Mouse (Mus musculus) midbrain, embryonic 16.5 days (tissue): Measurements from ENCODE around the gene Hlx. TPM values are rescaled to one million over a fixed set of nuclear protein-coding genes. Genes with fewer than 3 reads are reported as not detected.

Source experiments
- ATAC-seq: fragments of 200-750 bp; cut with Nextera tagmentation; 2 replicates; pipeline ENCODE4 v1.8.0; 2017; ENCODE audit warnings: moderate TSS enrichment
- H3K27ac ChIP-seq: fragments of 300-500 bp; sonication (generic); 2 replicates; pipeline ENCODE4 v1.5.1; 2014; ENCODE audit warnings: mild to moderate bottlenecking, low read length, mixed read lengths
- H3K27me3 ChIP-seq: fragments of 300-500 bp; sonication (generic); 2 replicates; pipeline ENCODE4 v1.6.1; 2014; ENCODE audit warnings: low read depth, low read length, mixed read lengths; ENCODE audit not compliant: control insufficient read depth, insufficient read depth
- H3K36me3 ChIP-seq: fragments of 300-500 bp; sonication (generic); 2 replicates; pipeline ENCODE4 v1.6.1; 2014; ENCODE audit warnings: mild to moderate bottlenecking, low read length, moderate library complexity, mixed read lengths; ENCODE audit not compliant: control insufficient read depth, insufficient read depth
- H3K4me1 ChIP-seq: fragments of 300-500 bp; sonication (generic); 2 replicates; pipeline ENCODE4 v1.6.1; 2014; ENCODE audit warnings: mild to moderate bottlenecking, low read length, mixed read lengths; ENCODE audit not compliant: control insufficient read depth, insufficient read depth
- H3K4me2 ChIP-seq: fragments of 300-500 bp; sonication (generic); 2 replicates; pipeline ENCODE4 v1.6.1; 2014; ENCODE audit warnings: mild to moderate bottlenecking, low read length, mixed read lengths
- H3K4me3 ChIP-seq: fragments of 300-500 bp; sonication (generic); 2 replicates; pipeline ENCODE4 v1.5.1; 2014; ENCODE audit warnings: low read depth, mild to moderate bottlenecking, low read length, moderate library complexity, mixed read lengths
- H3K9ac ChIP-seq: fragments of 300-500 bp; sonication (generic); 2 replicates; pipeline ENCODE4 v1.6.1; 2014; ENCODE audit warnings: low read depth, low read length, mixed read lengths
- H3K9me3 ChIP-seq: fragments of 300-500 bp; sonication (generic); replicated peaks from 2 replicates; pipeline ENCODE4 v1.6.1; 2014; ENCODE audit warnings: mild to moderate bottlenecking, low read length, mixed read lengths; ENCODE audit not compliant: control insufficient read depth, poor library complexity, severe bottlenecking
- WGBS: fragments of 180-500 bp; shearing (Covaris S2); extraction: QIAGEN DNeasy Blood & Tissue Kit; methylation state at CpG from one replicate; pipeline ENCODE4 v1.1.7; 2014; 5-methylcytosine and 5-hydroxymethylcytosine counted together
- polyA plus RNA-seq: library from polyadenylated mRNA; unstranded; fragments of >200 nt; fragmentation: Nextera tagmentation; extraction: Ambion mirVana; gene quantifications from 2 replicates; pipeline ENCODE4 v1.2.1, GENCODE M21; 2015

Hlx gene
- polyA plus RNA-seq, 1 experiment from 2014 or later = 1.2 TPM

DNA sequence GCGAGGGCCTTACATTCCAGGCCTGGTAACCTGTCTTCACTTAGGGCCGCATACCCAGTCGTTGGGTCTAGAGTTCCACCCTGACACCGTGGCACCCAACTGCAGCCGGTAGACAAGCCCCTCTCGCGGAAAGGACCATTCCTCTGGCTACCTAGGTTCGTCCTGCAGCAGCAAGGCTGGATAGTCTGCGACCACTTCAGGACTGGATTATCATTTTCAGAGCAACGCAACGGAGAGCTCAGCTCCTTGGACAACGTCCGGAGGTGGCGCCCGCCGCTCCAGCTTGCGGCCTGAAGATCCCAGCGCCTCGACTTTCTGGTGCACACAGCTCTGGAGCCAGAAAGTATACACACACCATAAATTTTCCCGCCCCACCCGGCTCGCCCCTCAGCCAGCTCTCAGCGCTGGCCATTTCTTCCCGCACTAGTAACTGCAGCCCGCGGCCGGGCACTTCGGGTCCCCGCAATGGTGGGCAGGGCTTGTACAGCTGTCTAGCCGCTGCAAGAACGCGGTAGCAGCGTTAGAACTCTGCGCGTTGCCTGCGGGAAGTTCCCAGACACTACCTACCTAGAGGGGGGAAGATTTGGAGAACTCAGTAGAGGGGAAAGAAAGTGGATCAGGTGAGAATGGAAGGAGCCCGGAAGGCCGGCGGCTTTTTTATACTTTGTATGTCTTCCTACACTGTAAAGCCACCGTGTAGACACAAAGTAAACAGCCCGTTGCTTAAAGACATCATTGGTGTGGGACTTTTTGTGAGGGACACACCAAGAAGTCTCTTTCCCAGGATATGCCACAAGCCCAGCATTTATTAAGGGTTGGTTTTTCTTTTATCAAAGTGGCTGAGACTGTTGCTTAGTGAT is 13.9 kb downstream of the Hlx start:
- no peak overlapping the region for H3K27ac ChIP-seq
- no peak overlapping the region for H3K4me3 ChIP-seq
- H3K4me2 ChIP-seq = peak overlapping the region; percentile 16; the same call in 1 of the 2 replicates
- WGBS = under 1% methylated on average over 41 of the region's 41 CpGs
- H3K9ac ChIP-seq = no peak overlapping the region
- peaks cover 2% of the 10 kb centered on the region; the same call in 1 of the 2 replicates for H3K4me1 ChIP-seq
- no peaks in the 10 kb centered on the region for H3K9me3 ChIP-seq
- ATAC-seq = no peak
- H3K36me3 ChIP-seq = no peaks in the 10 kb centered on the region
- H3K27me3 ChIP-seq = peaks cover 79% of the 10 kb centered on the region

DNA sequence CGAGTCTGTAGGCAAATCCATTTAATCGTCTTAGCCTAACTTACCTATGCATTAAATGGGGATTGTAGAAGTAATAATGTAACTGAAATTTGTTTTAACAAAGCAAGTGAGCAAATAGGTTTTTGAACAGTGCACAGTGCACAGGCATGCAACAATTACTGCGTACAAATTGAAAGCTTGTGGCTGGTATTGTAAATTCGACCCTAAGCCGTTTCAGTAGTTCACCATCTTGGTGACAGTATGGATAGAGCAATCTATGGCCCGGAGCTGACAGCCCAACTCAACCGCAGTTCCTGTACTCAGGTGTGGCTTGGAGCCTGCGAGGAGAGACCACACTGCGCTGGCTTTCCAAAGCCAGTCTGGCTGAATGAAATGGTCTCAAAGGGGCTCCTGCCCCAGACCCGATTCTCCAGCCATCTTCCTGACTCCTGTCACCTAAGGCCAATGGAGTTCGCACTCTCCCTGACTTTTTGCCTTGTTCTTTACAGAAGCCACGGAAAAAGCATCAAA is 14.7 kb downstream of the Hlx start:
- H3K4me3 ChIP-seq = no peak overlapping the region
- no peak overlapping the region for H3K4me2 ChIP-seq
- no peaks in the 10 kb centered on the region for H3K36me3 ChIP-seq
- no peaks in the 10 kb centered on the region for H3K9me3 ChIP-seq
- no peak overlapping the region for H3K27ac ChIP-seq
- no peak for ATAC-seq
- H3K9ac ChIP-seq = no peak overlapping the region
- H3K27me3 ChIP-seq = peaks cover 75% of the 10 kb centered on the region
- peaks cover 2% of the 10 kb centered on the region; the same call in 1 of the 2 replicates for H3K4me1 ChIP-seq
- 2% methylated on average over 12 of the region's 12 CpGs for WGBS

GRCm38 (mm10) chr1:184717016-184717568 is 15.3 kb downstream of the Hlx start:
- no peak overlapping the region for H3K27ac ChIP-seq
- no peak overlapping the region for H3K4me3 ChIP-seq
- peaks cover 2% of the 10 kb centered on the region; the same call in 1 of the 2 replicates for H3K4me1 ChIP-seq
- H3K36me3 ChIP-seq = no peaks in the 10 kb centered on the region
- no peak for ATAC-seq
- no peak overlapping the region for H3K9ac ChIP-seq
- H3K9me3 ChIP-seq = no peaks in the 10 kb centered on the region
- WGBS = under 1% methylated on average over 18 of the region's 18 CpGs
- H3K4me2 ChIP-seq = no peak overlapping the region
- H3K27me3 ChIP-seq = peaks cover 69% of the 10 kb centered on the region

DNA sequence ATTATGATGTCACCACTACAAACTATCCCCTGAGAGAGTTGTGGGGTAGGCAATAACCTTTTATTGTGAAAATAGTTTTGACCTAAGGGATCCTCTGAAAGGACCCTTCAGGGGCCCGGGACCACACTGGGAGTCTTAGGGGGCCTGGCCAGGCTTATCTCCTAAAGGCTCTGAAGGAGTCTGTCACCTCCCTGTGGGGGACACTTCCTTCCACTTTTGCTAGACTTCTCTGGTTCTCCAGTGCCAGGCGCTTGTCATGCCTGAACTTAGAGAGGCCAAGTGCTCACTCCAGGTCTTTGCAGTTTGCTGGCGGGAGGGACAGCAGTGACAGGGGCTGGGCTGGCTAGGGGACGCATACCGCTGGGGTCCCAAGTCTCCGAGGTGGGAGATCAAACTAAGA is 16.3 kb downstream of the Hlx start:
- H3K4me2 ChIP-seq = no peak overlapping the region
- no peaks in the 10 kb centered on the region for H3K9me3 ChIP-seq
- no peaks in the 10 kb centered on the region for H3K36me3 ChIP-seq
- H3K27me3 ChIP-seq = peaks cover 61% of the 10 kb centered on the region
- H3K9ac ChIP-seq = no peak overlapping the region
- H3K27ac ChIP-seq = no peak overlapping the region
- H3K4me1 ChIP-seq = peaks cover 2% of the 10 kb centered on the region; the same call in 1 of the 2 replicates
- H3K4me3 ChIP-seq = no peak overlapping the region
- no peak for ATAC-seq
- WGBS = 1% methylated on average over 6 of the region's 6 CpGs

DNA sequence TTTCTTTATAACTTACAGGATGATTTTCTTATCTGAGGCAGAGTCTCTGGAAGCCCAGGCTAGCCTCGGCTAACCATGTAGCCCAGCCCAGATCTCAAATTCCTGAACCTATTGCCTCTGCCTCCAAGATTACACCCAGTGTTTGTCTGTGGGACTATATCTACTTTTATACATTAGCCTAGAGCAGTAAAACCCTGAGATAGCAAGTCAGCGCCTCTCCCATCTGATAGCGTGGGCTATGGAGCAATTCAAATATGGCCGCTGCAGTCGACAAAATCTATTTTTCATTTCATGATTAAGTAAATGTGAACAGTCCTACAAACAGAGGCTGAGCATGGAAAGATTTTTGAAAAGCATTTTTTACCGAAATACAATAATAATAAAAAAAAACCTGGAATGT is 16.7 kb downstream of the Hlx start:
- no peaks in the 10 kb centered on the region for H3K36me3 ChIP-seq
- H3K27me3 ChIP-seq = peaks cover 57% of the 10 kb centered on the region
- no peaks in the 10 kb centered on the region for H3K9me3 ChIP-seq
- H3K27ac ChIP-seq = no peak overlapping the region
- no peak overlapping the region for H3K9ac ChIP-seq
- ATAC-seq = no peak
- peaks cover 2% of the 10 kb centered on the region; the same call in 1 of the 2 replicates for H3K4me1 ChIP-seq
- H3K4me3 ChIP-seq = no peak overlapping the region
- 24% methylated on average over 6 of the region's 6 CpGs for WGBS
- H3K4me2 ChIP-seq = no peak overlapping the region

DNA sequence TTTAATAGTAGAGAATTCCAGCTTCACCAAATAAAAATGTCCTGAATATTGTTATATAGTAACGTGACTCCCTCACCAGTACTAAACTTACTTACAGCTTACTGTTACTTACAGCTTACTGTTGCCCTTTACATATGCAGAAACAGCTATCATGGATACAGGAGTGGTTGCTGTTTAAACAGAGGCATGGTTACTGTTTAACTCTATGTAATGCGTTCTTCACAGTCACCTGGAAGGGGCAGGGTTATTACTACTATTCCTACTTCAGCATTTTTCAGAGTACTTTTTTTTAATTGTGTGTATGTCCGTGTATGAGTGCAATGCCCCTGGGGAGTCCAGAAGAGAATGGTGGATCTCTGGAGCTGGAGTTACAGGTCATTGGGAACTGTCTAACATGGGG is 17.9 kb downstream of the Hlx start:
- WGBS = 33% methylated on average over 3 of the region's 3 CpGs
- H3K9ac ChIP-seq = no peak overlapping the region
- H3K4me1 ChIP-seq = peaks cover 2% of the 10 kb centered on the region; the same call in 1 of the 2 replicates

DNA sequence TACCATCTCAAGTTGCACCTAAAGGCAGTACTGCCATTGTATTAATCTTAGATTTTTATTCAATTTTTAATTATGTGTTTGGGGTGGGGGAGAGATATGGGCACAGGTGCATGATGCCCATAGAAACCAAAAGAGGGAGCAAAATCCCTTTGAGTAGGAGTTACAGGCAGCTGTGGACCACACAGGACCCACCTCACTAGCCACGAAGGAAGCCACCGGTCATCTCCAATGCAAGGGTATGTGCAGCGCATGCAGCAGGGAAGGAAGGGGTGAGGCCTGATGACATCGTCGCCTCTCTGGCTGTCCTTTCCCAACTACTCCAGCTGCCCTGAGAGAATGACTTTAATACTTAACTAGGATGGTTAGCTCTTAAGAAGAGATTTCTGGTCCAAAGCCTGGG is 18.7 kb downstream of the Hlx start:
- Histone ChIP-seq H3K4me3 (no peak overlapping the region), H3K9me3 (no peaks in the 10 kb centered on the region), H3K27ac (no peak overlapping the region), H3K36me3 (no peaks in the 10 kb centered on the region), H3K27me3 (peaks cover 39% of the 10 kb centered on the region), H3K4me1 (peaks cover 2% of the 10 kb centered on the region; the same call in 1 of the 2 replicates), H3K9ac (no peak overlapping the region), H3K4me2 (no peak overlapping the region)
- no peak for ATAC-seq
- 76% methylated on average over 5 of the region's 5 CpGs for WGBS

More for the DNA sequence above, 17.9 kb downstream of the Hlx start:
- Histone ChIP-seq H3K4me3 (no peak overlapping the region), H3K4me2 (no peak overlapping the region), H3K27me3 (peaks cover 45% of the 10 kb centered on the region), H3K36me3 (no peaks in the 10 kb centered on the region), H3K9me3 (no peaks in the 10 kb centered on the region), H3K27ac (no peak overlapping the region)
- ATAC-seq = no peak

GRCm38 (mm10) chr1:184707532-184708248 is 24.7 kb downstream of the Hlx start:
- no peaks in the 10 kb centered on the region for H3K9me3 ChIP-seq
- no peak overlapping the region for H3K4me2 ChIP-seq
- no peaks in the 10 kb centered on the region for H3K4me1 ChIP-seq
- WGBS = 81% methylated on average over 4 of the region's 4 CpGs
- H3K27me3 ChIP-seq = no peaks in the 10 kb centered on the region; the same call in 1 of the 2 replicates
- H3K27ac ChIP-seq = no peak overlapping the region
- H3K36me3 ChIP-seq = no peaks in the 10 kb centered on the region
- no peak for ATAC-seq
- no peak overlapping the region for H3K9ac ChIP-seq
- no peak overlapping the region for H3K4me3 ChIP-seq
